Mouse (Mus musculus) small intestine, adult 2 months (tissue): ENCODE measurements at regions not wholly inside any gene's neighbourhood (a gene's known extent, or its start where the extent isn't known, plus 50 kb on each side); places are given as distances from the start of the nearest gene placed in this dataset.

Source experiments
- H3K27ac ChIP-seq: fragments of 200-500 bp; 2 replicates; pipeline ENCODE4 v1.5.1; 2012; ENCODE audit warnings: low read depth, low read length, control low read depth, inconsistent platforms; ENCODE audit not compliant: insufficient read depth
- H3K27me3 ChIP-seq: fragments of 200-500 bp; 2 replicates; pipeline ENCODE4 v1.6.1; 2012; ENCODE audit warnings: mild to moderate bottlenecking, moderate library complexity, low read length, inconsistent platforms; ENCODE audit not compliant: control insufficient read depth, insufficient read depth
- H3K36me3 ChIP-seq: fragments of 200-500 bp; 2 replicates; pipeline ENCODE4 v1.6.1; 2012; ENCODE audit warnings: mild to moderate bottlenecking, low read length, control low read depth, inconsistent platforms; ENCODE audit not compliant: control insufficient read depth, insufficient read depth
- H3K4me1 ChIP-seq: fragments of 200-500 bp; 2 replicates; pipeline ENCODE4 v1.6.1; 2012; ENCODE audit warnings: low read length, inconsistent platforms, mixed read lengths; ENCODE audit not compliant: control insufficient read depth, insufficient read depth, insufficient read length
- H3K4me3 ChIP-seq: fragments of 200-500 bp; 2 replicates; pipeline ENCODE4 v1.5.1; 2012; ENCODE audit warnings: low read depth, mild to moderate bottlenecking, control low read depth, inconsistent platforms, low read length, moderate library complexity
- CTCF ChIP-seq: fragments of 200-500 bp; IDR thresholded peaks from 2 replicates; pipeline ENCODE4 v1.5.1; 2012; ENCODE audit warnings: low read depth, mild to moderate bottlenecking, control low read depth, inconsistent platforms, low read length, moderate library complexity, mixed read lengths; ENCODE audit not compliant: insufficient replicate concordance, insufficient read length; ENCODE audit errors: extremely low read depth
- POLR2A ChIP-seq: fragments of 200-500 bp; IDR thresholded peaks from 2 replicates; pipeline ENCODE4 v1.6.1; 2012; ENCODE audit warnings: low read depth, mild to moderate bottlenecking, control low read depth, inconsistent platforms, low read length, moderate library complexity
- WGBS: fragments of 180-500 bp; shearing (Covaris S2); methylation state at CpG from one replicate; pipeline ENCODE4 v1.1.7; 2018; 5-methylcytosine and 5-hydroxymethylcytosine counted together

GRCm38 (mm10) chr11:111215006-111215405 is 149.0 kb downstream of the Kcnj2 start:
- no peaks in the 10 kb centered on the region for H3K27me3 ChIP-seq
- no peak overlapping the region for H3K4me3 ChIP-seq
- no peak overlapping the region for H3K27ac ChIP-seq
- no peaks in the 10 kb centered on the region for H3K36me3 ChIP-seq
- no peaks in the 10 kb centered on the region for H3K4me1 ChIP-seq
- no peak for TF ChIP-seq CTCF
- no peak for TF ChIP-seq POLR2A
- WGBS = 81% methylated on average over 5 of the region's 5 CpGs

GRCm38 (mm10) chr11:111223834-111224233 is 157.9 kb downstream of the Kcnj2 start:
- TF ChIP-seq POLR2A (no peak), CTCF (no peak)
- no peaks in the 10 kb centered on the region for H3K27me3 ChIP-seq
- no peaks in the 10 kb centered on the region for H3K36me3 ChIP-seq
- H3K27ac ChIP-seq = no peak overlapping the region
- no peak overlapping the region for H3K4me3 ChIP-seq
- 77% methylated on average over 4 of the region's 4 CpGs for WGBS
- no peaks in the 10 kb centered on the region for H3K4me1 ChIP-seq

GRCm38 (mm10) chr11:111227305-111227704 is 161.3 kb downstream of the Kcnj2 start:
- no peak for TF ChIP-seq CTCF
- TF ChIP-seq POLR2A = no peak
- H3K27ac ChIP-seq = no peak overlapping the region
- H3K36me3 ChIP-seq = no peaks in the 10 kb centered on the region
- H3K4me1 ChIP-seq = no peaks in the 10 kb centered on the region
- no peaks in the 10 kb centered on the region for H3K27me3 ChIP-seq
- H3K4me3 ChIP-seq = no peak overlapping the region
- 29% methylated on average over 1 of the region's 1 CpGs for WGBS

GRCm38 (mm10) chr11:111236741-111237140 is 170.8 kb downstream of the Kcnj2 start:
- H3K27ac ChIP-seq = no peak overlapping the region
- WGBS = 97% methylated on average over 1 of the region's 1 CpGs
- no peak for TF ChIP-seq POLR2A
- no peak for TF ChIP-seq CTCF

GRCm38 (mm10) chr11:111239784-111240183 is 173.8 kb downstream of the Kcnj2 start:
- Histone ChIP-seq H3K27me3 (no peaks in the 10 kb centered on the region), H3K4me3 (no peak overlapping the region), H3K36me3 (no peaks in the 10 kb centered on the region), H3K4me1 (no peaks in the 10 kb centered on the region), H3K27ac (no peak overlapping the region)
- TF ChIP-seq CTCF (no peak), POLR2A (no peak)
- 31% methylated on average over 3 of the region's 3 CpGs for WGBS

More at GRCm38 (mm10) chr11:111236741-111237140, 170.8 kb downstream of the Kcnj2 start:
- Histone ChIP-seq H3K36me3 (no peaks in the 10 kb centered on the region), H3K27me3 (no peaks in the 10 kb centered on the region), H3K4me3 (no peak overlapping the region), H3K4me1 (no peaks in the 10 kb centered on the region)

GRCm38 (mm10) chr11:111252226-111252625 is 186.3 kb downstream of the Kcnj2 start:
- no peak overlapping the region for H3K27ac ChIP-seq
- WGBS = 77% methylated on average over 4 of the region's 4 CpGs
- H3K4me3 ChIP-seq = no peak overlapping the region
- no peak for TF ChIP-seq CTCF
- TF ChIP-seq POLR2A = no peak
- no peaks in the 10 kb centered on the region for H3K4me1 ChIP-seq
- no peaks in the 10 kb centered on the region for H3K36me3 ChIP-seq
- H3K27me3 ChIP-seq = no peaks in the 10 kb centered on the region

- no peaks in the 10 kb centered on the region; the same call in 1 of the 2 replicates for H3K27me3 ChIP-seq
- no peaks in the 10 kb centered on the region for H3K36me3 ChIP-seq
- H3K4me3 ChIP-seq = no peak overlapping the region
- TF ChIP-seq POLR2A = no peak
- no peak for TF ChIP-seq CTCF
- H3K27ac ChIP-seq = no peak overlapping the region
- H3K4me1 ChIP-seq = peaks cover 2% of the 10 kb centered on the region; the same call in 1 of the 2 replicates
- 66% methylated on average over 3 of the region's 3 CpGs for WGBS
Observed at GRCm38 (mm10) chr11:111256596-111256995, 190.6 kb downstream of the Kcnj2 start.
